Comparison of ENCODE assay signal across 8 mouse cellular contexts in genomic region chr2:79255192-79256000, GRCm38 (mm10). TPM values are rescaled to one million over a fixed set of nuclear protein-coding genes. Genes with fewer than 3 reads are reported as not detected.
DNase-seq lines count a peak whose midpoint lies in the region; ATAC-seq lines count a peak whose summit lies in the region.

Itga4 (plus strand) TSS chr2:79255426.

- H3K4me1 ChIP-seq in forebrain, embryonic 11.5 days (replicated peaks; ENCODE audit: control insufficient read depth, insufficient read depth, low read length) = no peaks in the 10 kb centered on the region
- peaks cover 13% of the 10 kb centered on the region for H3K4me1 ChIP-seq in heart, embryonic 15.5 days (replicated peaks)
- H3K4me1 ChIP-seq in liver, embryonic 13.5 days (replicated peaks) = peaks cover 66% of the 10 kb centered on the region

- DNase-seq in c-Kit-positive CD71-positive TER-119-negative erythroid progenitor cells, embryonic 14.5 days (ENCODE audit: low read depth) = peak; percentile 93
- peak; percentile 89 for DNase-seq in forebrain, embryonic 11.5 days (ENCODE audit: low spot score)
- peak; percentile 44 for DNase-seq in kidney, postnatal 14 days
- DNase-seq in liver, embryonic 13.5 days = peak; percentile 97
- DNase-seq in naive thymus-derived CD4-positive, alpha-beta T cell, adult 2 months (ENCODE audit: low read depth) = peak; percentile 93
- peak; percentile 91 for DNase-seq in splenic B cell, adult 2 months (ENCODE audit: low read depth, low spot score)

- ATAC-seq in CD4-positive, CD25-positive, alpha-beta regulatory T cell, adult 4 months = peak; percentile 61
- ATAC-seq in forebrain, embryonic 11.5 days (replicated peaks; ENCODE audit: low FRiP score) = peak; percentile 90
- ATAC-seq in heart, embryonic 15.5 days (replicated peaks; ENCODE audit: insufficient number of reproducible peaks, insufficient read depth, low FRiP score, low read depth) = peak; percentile 82
- ATAC-seq in liver, embryonic 13.5 days (ENCODE audit: low read depth) = peak; percentile 86

- no peaks in the 10 kb centered on the region for H3K36me3 ChIP-seq in forebrain, embryonic 11.5 days (ENCODE audit: control insufficient read depth, insufficient read depth, low read length)
- no peaks in the 10 kb centered on the region for H3K36me3 ChIP-seq in heart, embryonic 15.5 days
- H3K36me3 ChIP-seq in liver, embryonic 13.5 days = no peaks in the 10 kb centered on the region
- H3K36me3 ChIP-seq in splenic B cell, adult 2 months (ENCODE audit: control insufficient read depth, insufficient read depth, low read length, poor library complexity, severe bottlenecking) = peaks cover 2% of the 10 kb centered on the region; the same call in 1 of the 2 replicates

- H3K27me3 ChIP-seq in forebrain, embryonic 11.5 days (ENCODE audit: control insufficient read depth, insufficient read depth, low read length) = no peaks in the 10 kb centered on the region
- peaks cover 6% of the 10 kb centered on the region; the same call in 1 of the 2 replicates for H3K27me3 ChIP-seq in heart, embryonic 15.5 days
- H3K27me3 ChIP-seq in liver, embryonic 13.5 days = no peaks in the 10 kb centered on the region
- H3K27me3 ChIP-seq in splenic B cell, adult 2 months (ENCODE audit: control insufficient read depth, insufficient read depth, low read length, poor library complexity, severe bottlenecking) = no peaks in the 10 kb centered on the region

- H3K9ac ChIP-seq in forebrain, embryonic 11.5 days (ENCODE audit: low read length) = peak within 1 kb of the TSS; percentile 59
- peak within 1 kb of the TSS; percentile 54 for H3K9ac ChIP-seq in heart, embryonic 15.5 days
- H3K9ac ChIP-seq in liver, embryonic 13.5 days = peak within 1 kb of the TSS; percentile 93

- WGBS in forebrain, embryonic 11.5 days = under 1% methylated on average over 41 of the region's 41 CpGs
- under 1% methylated on average over 41 of the region's 41 CpGs for WGBS in heart, embryonic 15.5 days
- under 1% methylated on average over 41 of the region's 41 CpGs for WGBS in liver, embryonic 13.5 days (ENCODE audit: insufficient replicate concordance)

- no peak within 1 kb of the TSS for H3K27ac ChIP-seq in forebrain, embryonic 11.5 days (ENCODE audit: low read depth, low read length)
- peak within 1 kb of the TSS; percentile 54 for H3K27ac ChIP-seq in heart, embryonic 15.5 days
- H3K27ac ChIP-seq in liver, embryonic 13.5 days = peak within 1 kb of the TSS; percentile 93

- peak within 1 kb of the TSS; percentile 48 for H3K4me3 ChIP-seq in forebrain, embryonic 11.5 days (ENCODE audit: low read depth, low read length)
- H3K4me3 ChIP-seq in heart, embryonic 15.5 days = peak within 1 kb of the TSS; percentile 58
- H3K4me3 ChIP-seq in liver, embryonic 13.5 days (replicated peaks) = peak within 1 kb of the TSS; percentile 83

- peak within 1 kb of the TSS; percentile 94 for H3K4me2 ChIP-seq in forebrain, embryonic 11.5 days (ENCODE audit: low read depth, low read length, severe bottlenecking)
- H3K4me2 ChIP-seq in heart, embryonic 15.5 days = peak within 1 kb of the TSS; percentile 93
- H3K4me2 ChIP-seq in liver, embryonic 13.5 days = peak within 1 kb of the TSS; percentile 76

- no peaks in the 10 kb centered on the region for H3K9me3 ChIP-seq in forebrain, embryonic 11.5 days (ENCODE audit: control insufficient read depth, low read length)
- H3K9me3 ChIP-seq in heart, embryonic 15.5 days (replicated peaks) = no peaks in the 10 kb centered on the region
- H3K9me3 ChIP-seq in liver, embryonic 13.5 days (replicated peaks) = no peaks in the 10 kb centered on the region

RNA-seq across cellular contexts. Expression of gene Itga4, which starts in this region (rescaled TPM):
- polyA plus RNA-seq in CD4-positive, CD25-positive, alpha-beta regulatory T cell, adult 4 months (2017; shearing (Covaris generic)) = 100 to 1,000 TPM; 162 to 224 TPM
- polyA plus RNA-seq in forebrain, embryonic 11.5 days (2014; fragmentation: Nextera tagmentation; extraction: Ambion mirVana) = 8.2 and 8.8 TPM in 2 replicates
- 2.7 and 8.1 TPM in 2 replicates for polyA plus RNA-seq in heart, embryonic 15.5 days (2015; fragmentation: Nextera tagmentation; extraction: Ambion mirVana)
- polyA plus RNA-seq in liver, embryonic 13.5 days (2015; fragmentation: Nextera tagmentation; extraction: Ambion mirVana) = 24.8 and 30.1 TPM in 2 replicates

Comparison
In these comparisons a context has a peak if more than half of its experiments do, and no peak if none do; other contexts are left out.
1. DNase-seq: peak in every context shown above with its lines; median percentile 97 in liver, embryonic 13.5 days; 93 in c-Kit-positive CD71-positive TER-119-negative erythroid progenitor cells, embryonic 14.5 days; 93 in naive thymus-derived CD4-positive, alpha-beta T cell, adult 2 months; 91 in splenic B cell, adult 2 months; 89 in forebrain, embryonic 11.5 days; 44 in kidney, postnatal 14 days.